Mouse (Mus musculus) lung, adult 2 months (tissue): ENCODE measurements at regions not wholly inside any gene's neighbourhood (a gene's known extent, or its start where the extent isn't known, plus 50 kb on each side); places are given as distances from the start of the nearest gene placed in this dataset.

ENCODE experiments used
- CTCF ChIP-seq: fragments of 200-500 bp; IDR thresholded peaks from 2 replicates; pipeline ENCODE4 v1.5.1; 2011; ENCODE audit warnings: mild to moderate bottlenecking, low read length, control low read depth; ENCODE audit not compliant: insufficient read depth
- POLR2A ChIP-seq: fragments of 200-500 bp; IDR thresholded peaks from 2 replicates; pipeline ENCODE4 v1.6.1; 2011; ENCODE audit warnings: low read depth, mild to moderate bottlenecking, control low read depth, low read length, borderline replicate concordance; ENCODE audit errors: extremely low read depth

DNA sequence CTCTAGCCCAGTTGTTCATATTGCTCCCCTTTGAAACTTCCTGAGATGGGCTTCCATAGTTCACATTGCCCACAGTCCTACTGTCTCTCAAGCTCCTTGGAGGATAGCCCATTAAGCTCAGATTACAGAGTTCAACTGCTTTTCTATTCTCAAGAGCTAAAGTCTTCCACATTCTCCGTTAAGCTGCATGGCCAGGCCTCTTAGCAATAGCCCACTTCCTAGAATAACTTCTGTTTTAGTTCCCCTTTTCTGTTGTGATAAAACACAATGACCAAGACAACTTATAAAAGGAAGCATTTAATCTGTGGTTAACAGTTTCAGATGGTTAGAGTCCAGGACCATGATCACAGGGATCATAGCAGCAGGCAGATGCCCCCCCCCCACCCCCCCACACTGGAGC, 185.5 kb downstream of the Rnf152 start:
- TF ChIP-seq CTCF, result no peak
- no peak for TF ChIP-seq POLR2A
